Mouse (Mus musculus) liver, embryonic 11.5 days (tissue): ENCODE results near the gene Itga2. TPM values are rescaled to one million over a fixed set of nuclear protein-coding genes. Genes with fewer than 3 reads are reported as not detected.

Source experiments
- ATAC-seq: fragments of 200-750 bp; cut with Nextera tagmentation; replicated peaks from 2 replicates; pipeline ENCODE4 v1.8.0; 2017; ENCODE audit warnings: moderate number of reproducible peaks, mild to moderate bottlenecking, moderate TSS enrichment, moderate library complexity; ENCODE audit not compliant: low FRiP score
- DNase-seq: peaks from one replicate; pipeline ENCODE4 v3.0.0-alpha.2; 2017; ENCODE audit warnings: low spot score
- H3K27ac ChIP-seq: fragments of 300-500 bp; sonication (generic); 2 replicates; pipeline ENCODE4 v1.5.1; 2014; ENCODE audit warnings: mild to moderate bottlenecking, low read depth, low read length, control low read depth
- H3K27me3 ChIP-seq: fragments of 300-500 bp; sonication (generic); replicated peaks from 2 replicates; pipeline ENCODE4 v1.6.1; 2014; ENCODE audit warnings: low read length, mixed read lengths; ENCODE audit not compliant: control insufficient read depth, insufficient read depth
- H3K36me3 ChIP-seq: fragments of 300-500 bp; sonication (generic); 2 replicates; pipeline ENCODE4 v1.6.1; 2014; ENCODE audit warnings: mild to moderate bottlenecking, low read length, moderate library complexity, mixed read lengths; ENCODE audit not compliant: control insufficient read depth, insufficient read depth
- H3K4me1 ChIP-seq: fragments of 300-500 bp; sonication (generic); replicated peaks from 2 replicates; pipeline ENCODE4 v1.6.1; 2014; ENCODE audit warnings: low read length, mixed read lengths; ENCODE audit not compliant: control insufficient read depth, insufficient read depth
- H3K4me2 ChIP-seq: fragments of 300-500 bp; sonication (generic); 2 replicates; pipeline ENCODE4 v1.6.1; 2014; ENCODE audit warnings: mild to moderate bottlenecking, control low read depth, moderate library complexity
- H3K4me3 ChIP-seq: fragments of 300-500 bp; sonication (generic); 2 replicates; pipeline ENCODE4 v1.5.1; 2014; ENCODE audit warnings: low read depth, low read length, control low read depth
- H3K9ac ChIP-seq: fragments of 300-500 bp; sonication (generic); 2 replicates; pipeline ENCODE4 v1.6.1; 2014; ENCODE audit warnings: low read depth, low read length, control low read depth
- H3K9me3 ChIP-seq: fragments of 300-500 bp; sonication (generic); 2 replicates; pipeline ENCODE4 v1.6.1; 2016; ENCODE audit warnings: low read length, inconsistent platforms, mixed read lengths; ENCODE audit not compliant: control insufficient read depth
- WGBS: fragments of 180-500 bp; shearing (Covaris S2); extraction: QIAGEN DNeasy Blood & Tissue Kit; methylation state at CpG from one replicate; pipeline ENCODE4 v1.1.7; 2014; 5-methylcytosine and 5-hydroxymethylcytosine counted together
- polyA plus RNA-seq: library from polyadenylated mRNA; unstranded; fragments of >200 nt; fragmentation: Nextera tagmentation; extraction: Ambion mirVana; gene quantifications from 2 replicates; pipeline ENCODE4 v1.2.1, GENCODE M21; 2014

Gene Itga2
- polyA plus RNA-seq, 1 experiment from 2014 or later = 1.3 TPM

- H3K9me3 ChIP-seq = no peaks in the 10 kb centered on the region
- DNase-seq (no peak), ATAC-seq (no peak)
- no peaks in the 10 kb centered on the region for H3K36me3 ChIP-seq
- no peaks in the 10 kb centered on the region for H3K4me1 ChIP-seq
- no peak overlapping the region for H3K4me2 ChIP-seq
- no peak overlapping the region for H3K9ac ChIP-seq
- H3K27me3 ChIP-seq = no peaks in the 10 kb centered on the region
- no peak overlapping the region for H3K4me3 ChIP-seq
- 44% methylated on average over 7 of the region's 7 CpGs for WGBS
- H3K27ac ChIP-seq = no peak overlapping the region
These were observed 36.0 kb downstream of the Itga2 start for GRCm38 (mm10) chr13:114895896-114896295.

- Histone ChIP-seq H3K36me3 (no peaks in the 10 kb centered on the region; the same call in 1 of the 2 replicates), H3K27ac (no peak overlapping the region), H3K4me1 (no peaks in the 10 kb centered on the region), H3K9ac (no peak overlapping the region), H3K4me2 (no peak overlapping the region), H3K4me3 (no peak overlapping the region), H3K27me3 (no peaks in the 10 kb centered on the region), H3K9me3 (no peaks in the 10 kb centered on the region)
- DNase-seq = no peak
- ATAC-seq = no peak
These were observed 37.2 kb downstream of the Itga2 start for GRCm38 (mm10) chr13:114894718-114895117.

- DNase-seq (no peak), ATAC-seq (no peak)
- Histone ChIP-seq H3K4me2 (no peak overlapping the region), H3K36me3 (no peaks in the 10 kb centered on the region; the same call in 1 of the 2 replicates), H3K4me1 (no peaks in the 10 kb centered on the region), H3K27me3 (no peaks in the 10 kb centered on the region), H3K9ac (no peak overlapping the region), H3K4me3 (no peak overlapping the region), H3K27ac (no peak overlapping the region), H3K9me3 (no peaks in the 10 kb centered on the region)
- 54% methylated on average over 6 of the region's 6 CpGs for WGBS
These were observed 40.2 kb downstream of the Itga2 start for GRCm38 (mm10) chr13:114891655-114892054.

- Histone ChIP-seq H3K4me2 (no peak overlapping the region), H3K27ac (no peak overlapping the region), H3K9me3 (no peaks in the 10 kb centered on the region), H3K9ac (no peak overlapping the region), H3K36me3 (no peaks in the 10 kb centered on the region; the same call in 1 of the 2 replicates), H3K27me3 (no peaks in the 10 kb centered on the region), H3K4me1 (no peaks in the 10 kb centered on the region), H3K4me3 (no peak overlapping the region)
- DNase-seq (no peak), ATAC-seq (no peak)
- 75% methylated on average over 6 of the region's 6 CpGs for WGBS
These were observed 44.2 kb downstream of the Itga2 start for GRCm38 (mm10) chr13:114887695-114888094.

GRCm38 (mm10) chr13:114887293-114887692 is 44.6 kb downstream of the Itga2 start:
- H3K27me3 ChIP-seq = no peaks in the 10 kb centered on the region
- 81% methylated on average over 4 of the region's 4 CpGs for WGBS
- no peaks in the 10 kb centered on the region for H3K4me1 ChIP-seq
- no peak overlapping the region for H3K9ac ChIP-seq
- DNase-seq (no peak), ATAC-seq (no peak)
- no peaks in the 10 kb centered on the region; the same call in 1 of the 2 replicates for H3K36me3 ChIP-seq
- no peak overlapping the region for H3K4me3 ChIP-seq
- H3K9me3 ChIP-seq = no peaks in the 10 kb centered on the region
- H3K4me2 ChIP-seq = no peak overlapping the region
- H3K27ac ChIP-seq = no peak overlapping the region

GRCm38 (mm10) chr13:114885171-114885570 is 46.7 kb downstream of the Itga2 start:
- ATAC-seq (0 out of 2 replicates have a peak, but pooled peaks have one; percentile 26), DNase-seq (peak; percentile 33)
- peak overlapping the region; percentile 35 for H3K4me2 ChIP-seq
- H3K4me3 ChIP-seq = no peak overlapping the region
- no peaks in the 10 kb centered on the region for H3K4me1 ChIP-seq
- no peaks in the 10 kb centered on the region; the same call in 1 of the 2 replicates for H3K36me3 ChIP-seq
- no peaks in the 10 kb centered on the region for H3K9me3 ChIP-seq
- 36% methylated on average over 9 of the region's 9 CpGs for WGBS
- H3K9ac ChIP-seq = no peak overlapping the region
- no peak overlapping the region for H3K27ac ChIP-seq
- H3K27me3 ChIP-seq = no peaks in the 10 kb centered on the region

GRCm38 (mm10) chr13:114878667-114879066 is 53.2 kb downstream of the Itga2 start:
- no peak overlapping the region for H3K4me3 ChIP-seq
- no peaks in the 10 kb centered on the region for H3K9me3 ChIP-seq
- 74% methylated on average over 10 of the region's 11 CpGs for WGBS
- H3K4me1 ChIP-seq = no peaks in the 10 kb centered on the region
- no peak overlapping the region for H3K4me2 ChIP-seq
- DNase-seq (no peak), ATAC-seq (no peak)
- no peaks in the 10 kb centered on the region for H3K36me3 ChIP-seq
- H3K27me3 ChIP-seq = no peaks in the 10 kb centered on the region
- H3K27ac ChIP-seq = no peak overlapping the region
- H3K9ac ChIP-seq = no peak overlapping the region

GRCm38 (mm10) chr13:114876005-114876520 is 55.8 kb downstream of the Itga2 start:
- Histone ChIP-seq H3K9ac (no peak overlapping the region), H3K9me3 (no peaks in the 10 kb centered on the region), H3K36me3 (no peaks in the 10 kb centered on the region), H3K27ac (no peak overlapping the region), H3K27me3 (no peaks in the 10 kb centered on the region), H3K4me1 (no peaks in the 10 kb centered on the region), H3K4me2 (no peak overlapping the region), H3K4me3 (no peak overlapping the region)
- WGBS = 73% methylated on average over 2 of the region's 2 CpGs
- DNase-seq (no peak), ATAC-seq (no peak)

GRCm38 (mm10) chr13:114874738-114875137 is 57.2 kb downstream of the Itga2 start:
- no peak overlapping the region for H3K4me2 ChIP-seq
- DNase-seq (no peak), ATAC-seq (no peak)
- H3K9ac ChIP-seq = no peak overlapping the region
- H3K27me3 ChIP-seq = no peaks in the 10 kb centered on the region
- no peaks in the 10 kb centered on the region for H3K9me3 ChIP-seq
- WGBS = 89% methylated on average over 6 of the region's 6 CpGs
- no peaks in the 10 kb centered on the region for H3K4me1 ChIP-seq
- no peak overlapping the region for H3K4me3 ChIP-seq
- H3K36me3 ChIP-seq = no peaks in the 10 kb centered on the region
- no peak overlapping the region for H3K27ac ChIP-seq
